Mouse (Mus musculus) lung, adult 2 months (tissue): ENCODE data around the gene Hoxa11. TPM values are rescaled to one million over a fixed set of nuclear protein-coding genes. Genes with fewer than 3 reads are reported as not detected.

Experiments
- DNase-seq: peaks from one replicate; pipeline ENCODE4 v3.0.0; 2022
- H3K4me1 ChIP-seq: fragments of 200-500 bp; 2 replicates; pipeline ENCODE4 v1.6.1; 2011; ENCODE audit warnings: low read length; ENCODE audit not compliant: control insufficient read depth, insufficient read depth
- H3K4me3 ChIP-seq: fragments of 200-500 bp; replicated peaks from 2 replicates; pipeline ENCODE3; 2011; ENCODE audit warnings: low read depth, mild to moderate bottlenecking, control low read depth, low read length; ENCODE audit errors: extremely low read depth
- CTCF ChIP-seq: fragments of 200-500 bp; IDR thresholded peaks from 2 replicates; pipeline ENCODE4 v1.5.1; 2011; ENCODE audit warnings: mild to moderate bottlenecking, low read length, control low read depth; ENCODE audit not compliant: insufficient read depth
- POLR2A ChIP-seq: fragments of 200-500 bp; IDR thresholded peaks from 2 replicates; pipeline ENCODE4 v1.6.1; 2011; ENCODE audit warnings: low read depth, mild to moderate bottlenecking, control low read depth, low read length, borderline replicate concordance; ENCODE audit errors: extremely low read depth
- WGBS: fragments of 180-500 bp; shearing (Covaris S2); methylation state at CpG from one replicate; pipeline ENCODE4 v1.1.7; 2018; 5-methylcytosine and 5-hydroxymethylcytosine counted together
- polyA plus RNA-seq: library from polyadenylated mRNA; depleted of rRNA; stranded (reverse); fragments of >200 nt; gene quantifications from 2 replicates; pipeline ENCODE4 v1.2.3, GENCODE M21; 2012

Gene Hoxa11
- polyA plus RNA-seq, 1 experiment = not detected

DNA sequence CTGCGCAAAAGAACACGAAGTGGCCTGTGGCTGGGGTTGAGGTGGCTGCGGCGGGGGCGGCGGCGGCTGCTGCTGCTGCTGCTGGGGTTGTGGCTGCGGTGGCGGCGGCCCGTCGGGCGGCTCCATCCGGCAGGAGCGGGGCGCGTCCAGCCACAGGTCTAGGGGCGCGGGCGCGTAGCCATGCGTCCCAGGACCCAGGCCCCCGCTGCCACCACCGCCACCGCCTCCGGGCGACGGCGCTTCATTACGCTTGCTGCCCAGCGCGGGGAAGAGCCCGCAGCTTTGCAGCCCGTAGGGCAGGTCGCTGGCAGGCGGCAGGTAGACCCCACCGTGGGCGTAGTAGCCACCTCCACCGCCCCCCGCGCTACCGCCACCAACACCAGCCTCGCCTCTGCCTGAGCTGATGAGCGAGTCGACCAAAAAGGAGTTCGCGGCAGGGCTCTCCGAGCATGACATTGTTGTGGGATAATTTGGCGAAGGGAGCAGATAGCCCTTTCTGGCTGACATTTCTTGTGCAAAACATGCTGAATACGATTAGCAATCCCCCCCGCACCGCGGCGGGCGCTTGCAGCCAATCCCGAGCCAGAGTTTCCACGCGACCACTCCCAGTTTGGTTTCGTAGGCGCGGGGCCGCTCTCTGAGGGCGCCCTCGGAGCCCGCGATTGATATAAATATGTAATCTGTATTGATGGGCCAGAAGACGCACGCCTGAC, 11.0 kb downstream of the Hoxa11 start:
- no peak overlapping the region for H3K4me3 ChIP-seq
- TF ChIP-seq CTCF (no peak), POLR2A (no peak)
- DNase-seq = no peak
- WGBS = 2% methylated on average over 65 of the region's 68 CpGs
- H3K4me1 ChIP-seq = no peaks in the 10 kb centered on the region

- no peaks in the 10 kb centered on the region for H3K4me1 ChIP-seq
- WGBS = 3% methylated on average over 70 of the region's 70 CpGs
- no peak overlapping the region for H3K4me3 ChIP-seq
- no peak for TF ChIP-seq POLR2A
- no peak for TF ChIP-seq CTCF
- no peak for DNase-seq
Observed at GRCm38 (mm10) chr6:52233546-52234427, 11.8 kb downstream of the Hoxa11 start.

DNA sequence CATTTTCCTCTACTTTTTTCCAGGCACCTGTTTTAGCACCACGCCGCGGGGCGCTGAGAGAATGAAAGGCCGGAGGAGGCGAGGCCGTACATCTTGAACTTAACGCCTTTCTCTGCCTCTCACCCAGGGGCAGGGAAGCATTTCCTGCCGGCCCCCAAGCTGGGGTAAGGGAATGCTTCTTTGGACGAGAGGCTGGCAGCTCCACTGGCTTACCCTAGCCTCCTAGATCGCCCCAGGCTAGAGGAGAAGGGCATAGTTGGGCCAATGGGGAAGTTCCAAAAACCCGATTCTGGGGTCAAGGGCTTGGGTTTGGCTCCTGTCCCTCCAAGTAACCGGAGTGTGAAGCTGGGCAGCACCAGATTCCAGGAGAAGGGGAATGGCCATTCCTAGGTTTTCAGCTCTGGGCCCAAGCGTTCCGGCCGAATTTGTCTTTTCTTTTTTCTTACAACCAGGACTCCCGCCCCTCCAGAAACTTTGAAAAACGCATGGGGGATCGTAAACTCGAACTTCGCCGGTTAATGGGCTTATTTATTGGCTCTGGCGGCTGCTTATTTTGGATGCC, 12.5 kb downstream of the Hoxa11 start:
- Histone ChIP-seq H3K4me1 (no peaks in the 10 kb centered on the region), H3K4me3 (no peak overlapping the region)
- TF ChIP-seq POLR2A (no peak), CTCF (no peak)
- no peak for DNase-seq
- 4% methylated on average over 23 of the region's 23 CpGs for WGBS

GRCm38 (mm10) chr6:52232568-52232965, 13.0 kb downstream of the Hoxa11 start:
- 2% methylated on average over 18 of the region's 18 CpGs for WGBS

GRCm38 (mm10) chr6:52231885-52232567, 13.6 kb downstream of the Hoxa11 start:
- 4% methylated on average over 18 of the region's 18 CpGs for WGBS
- no peak overlapping the region for H3K4me3 ChIP-seq

More at GRCm38 (mm10) chr6:52232568-52232965, 13.0 kb downstream of the Hoxa11 start:
- H3K4me3 ChIP-seq = no peak overlapping the region
- TF ChIP-seq POLR2A (no peak), CTCF (no peak)
- no peak for DNase-seq
- H3K4me1 ChIP-seq = no peaks in the 10 kb centered on the region

GRCm38 (mm10) chr6:52230516-52231165, 15.0 kb downstream of the Hoxa11 start, which contains the start of gene Hoxa9:
TSS of gene Hoxa9 (minus strand) at chr6:52231089.
- WGBS = 3% methylated on average over 29 of the region's 36 CpGs
- no peak within 1 kb of the TSS for H3K4me3 ChIP-seq

More at GRCm38 (mm10) chr6:52231885-52232567, 13.6 kb downstream of the Hoxa11 start:
- H3K4me1 ChIP-seq = no peaks in the 10 kb centered on the region
- TF ChIP-seq CTCF = no peak
- TF ChIP-seq POLR2A = no peak
- DNase-seq = no peak

GRCm38 (mm10) chr6:52229558-52230416, 15.8 kb downstream of the Hoxa11 start:
- no peak overlapping the region for H3K4me3 ChIP-seq
- H3K4me1 ChIP-seq = no peaks in the 10 kb centered on the region; the same call in 1 of the 2 replicates
- 6% methylated on average over 44 of the region's 44 CpGs for WGBS
- no peak for DNase-seq
- TF ChIP-seq POLR2A (no peak), CTCF (no peak)

More at GRCm38 (mm10) chr6:52230516-52231165, 15.0 kb downstream of the Hoxa11 start, which contains the start of gene Hoxa9:
- H3K4me1 ChIP-seq = no peaks in the 10 kb centered on the region
- no peak for DNase-seq
- TF ChIP-seq CTCF = no peak
- TF ChIP-seq POLR2A = no peak
